Mouse (Mus musculus) adrenal gland, postnatal 0 days (tissue): ENCODE measurements around the gene C1qtnf9. TPM values are rescaled to one million over a fixed set of nuclear protein-coding genes. Genes with fewer than 3 reads are reported as not detected.

Experiments used
- polyA plus RNA-seq: library from polyadenylated mRNA; unstranded; fragments of >200 nt; fragmentation: Nextera tagmentation; extraction: Ambion mirVana; gene quantifications from 2 replicates; pipeline ENCODE4 v1.2.1, GENCODE M21; 2015

Gene C1qtnf9
- 1.7 and 2.0 TPM in 2 replicates for polyA plus RNA-seq

GRCm38 (mm10) chr14:60767884-60768283, at the start of gene C1qtnf9:
TSS of gene C1qtnf9 (plus strand) at chr14:60768134.

GRCm38 (mm10) chr14:60784427-60785315, 16.7 kb downstream of the C1qtnf9 start, which contains the start of gene Mipep:
TSS of gene Mipep (plus strand) at chr14:60784573.

Other genes with a start within 250 kb of the C1qtnf9 start
- gene Spata13, start 134.1 kb upstream of the C1qtnf9 start, polyA plus RNA-seq: 24.4 and 50.5 TPM in 2 replicates
- gene Mipep, start 16.4 kb downstream of the C1qtnf9 start, polyA plus RNA-seq: 10.6 and 16.0 TPM in 2 replicates